Mouse (Mus musculus): ENCODE measurements around the gene Sap30l. TPM values are rescaled to one million over a fixed set of nuclear protein-coding genes. Genes with fewer than 3 reads are reported as not detected.

Gene Sap30l
- polyA plus RNA-seq, 1 experiment from 2014 or later, result 12.3 TPM

GRCm38 (mm10) chr11:57775868-57776267, 25.6 kb upstream of the Sap30l start:
- no peaks in the 10 kb centered on the region for H3K9me3 ChIP-seq
- 0 out of 2 replicates have a peak overlapping the region, but pooled peaks have one; percentile 7 for H3K27ac ChIP-seq (replicated peaks)
- WGBS, result 68% methylated on average over 6 of the region's 6 CpGs
- H3K4me3 ChIP-seq, result no peak overlapping the region
- H3K36me3 ChIP-seq (replicated peaks), result peaks cover 16% of the 10 kb centered on the region; the same call in 1 of the 2 replicates
- H3K27me3 ChIP-seq (replicated peaks; ENCODE audit: low read depth, poor library complexity, severe bottlenecking), result peaks cover 38% of the 10 kb centered on the region
- DNase-seq (ENCODE audit: low spot score), result no peak
- peaks cover 41% of the 10 kb centered on the region for H3K4me1 ChIP-seq

- no peaks in the 10 kb centered on the region for H3K9me3 ChIP-seq
- no peak for DNase-seq (ENCODE audit: low spot score)
- 98% methylated on average over 3 of the region's 3 CpGs for whole genome bisulfite sequencing
- H3K36me3 ChIP-seq (replicated peaks), result peaks cover 16% of the 10 kb centered on the region; the same call in 1 of the 2 replicates
- H3K4me3 ChIP-seq, result no peak overlapping the region
- peaks cover 41% of the 10 kb centered on the region for H3K4me1 ChIP-seq
- peaks cover 32% of the 10 kb centered on the region for H3K27me3 ChIP-seq (replicated peaks; ENCODE audit: low read depth, poor library complexity, severe bottlenecking)
- H3K27ac ChIP-seq (replicated peaks), result no peak overlapping the region
Observed at GRCm38 (mm10) chr11:57776546-57776945, 24.9 kb upstream of the Sap30l start.

GRCm38 (mm10) chr11:57778349-57778748, 23.1 kb upstream of the Sap30l start:
- H3K27me3 ChIP-seq (replicated peaks; ENCODE audit: low read depth, poor library complexity, severe bottlenecking), result peaks cover 15% of the 10 kb centered on the region
- DNase-seq (ENCODE audit: low spot score), result peak; percentile 76
- 17% methylated on average over 5 of the region's 5 CpGs for WGBS

GRCm38 (mm10) chr11:57779824-57780223, 21.6 kb upstream of the Sap30l start:
- WGBS, result 86% methylated on average over 14 of the region's 14 CpGs
- peaks cover 12% of the 10 kb centered on the region for H3K27me3 ChIP-seq (replicated peaks; ENCODE audit: low read depth, poor library complexity, severe bottlenecking)

More at GRCm38 (mm10) chr11:57778349-57778748, 23.1 kb upstream of the Sap30l start:
- Histone ChIP-seq H3K4me1 (peaks cover 35% of the 10 kb centered on the region), H3K4me3 (no peak overlapping the region), H3K9me3 (no peaks in the 10 kb centered on the region), H3K27ac (replicated peaks) (no peak overlapping the region), H3K36me3 (replicated peaks) (peaks cover 12% of the 10 kb centered on the region; the same call in 1 of the 2 replicates)

GRCm38 (mm10) chr11:57786616-57787418, 14.6 kb upstream of the Sap30l start:
- no peaks in the 10 kb centered on the region for H3K9me3 ChIP-seq
- WGBS, result 42% methylated on average over 18 of the region's 18 CpGs
- H3K27ac ChIP-seq (replicated peaks), result peak overlapping the region; percentile 70
- peaks cover 7% of the 10 kb centered on the region; the same call in 1 of the 2 replicates for H3K36me3 ChIP-seq (replicated peaks)
- H3K27me3 ChIP-seq (replicated peaks; ENCODE audit: low read depth, poor library complexity, severe bottlenecking), result no peaks in the 10 kb centered on the region
- DNase-seq (ENCODE audit: low spot score), result peak; percentile 54
- no peak overlapping the region for H3K4me3 ChIP-seq
- H3K4me1 ChIP-seq, result peaks cover 28% of the 10 kb centered on the region

More at GRCm38 (mm10) chr11:57779824-57780223, 21.6 kb upstream of the Sap30l start:
- DNase-seq (ENCODE audit: low spot score), result no peak
- H3K4me3 ChIP-seq, result no peak overlapping the region
- peaks cover 17% of the 10 kb centered on the region; the same call in 1 of the 2 replicates for H3K36me3 ChIP-seq (replicated peaks)
- H3K27ac ChIP-seq (replicated peaks), result no peak overlapping the region
- H3K9me3 ChIP-seq, result no peaks in the 10 kb centered on the region
- H3K4me1 ChIP-seq, result peaks cover 20% of the 10 kb centered on the region

- Histone ChIP-seq H3K9me3 (no peaks in the 10 kb centered on the region), H3K4me3 (no peak overlapping the region), H3K36me3 (replicated peaks) (peaks cover 6% of the 10 kb centered on the region; the same call in 1 of the 2 replicates), H3K4me1 (peaks cover 28% of the 10 kb centered on the region), H3K27ac (replicated peaks) (no peak overlapping the region), H3K27me3 (replicated peaks; ENCODE audit: low read depth, poor library complexity, severe bottlenecking) (no peaks in the 10 kb centered on the region)
- peak; percentile 47 for DNase-seq (ENCODE audit: low spot score)
- WGBS, result 33% methylated on average over 3 of the region's 3 CpGs
Observed at GRCm38 (mm10) chr11:57787913-57788312, 13.5 kb upstream of the Sap30l start.

DNA sequence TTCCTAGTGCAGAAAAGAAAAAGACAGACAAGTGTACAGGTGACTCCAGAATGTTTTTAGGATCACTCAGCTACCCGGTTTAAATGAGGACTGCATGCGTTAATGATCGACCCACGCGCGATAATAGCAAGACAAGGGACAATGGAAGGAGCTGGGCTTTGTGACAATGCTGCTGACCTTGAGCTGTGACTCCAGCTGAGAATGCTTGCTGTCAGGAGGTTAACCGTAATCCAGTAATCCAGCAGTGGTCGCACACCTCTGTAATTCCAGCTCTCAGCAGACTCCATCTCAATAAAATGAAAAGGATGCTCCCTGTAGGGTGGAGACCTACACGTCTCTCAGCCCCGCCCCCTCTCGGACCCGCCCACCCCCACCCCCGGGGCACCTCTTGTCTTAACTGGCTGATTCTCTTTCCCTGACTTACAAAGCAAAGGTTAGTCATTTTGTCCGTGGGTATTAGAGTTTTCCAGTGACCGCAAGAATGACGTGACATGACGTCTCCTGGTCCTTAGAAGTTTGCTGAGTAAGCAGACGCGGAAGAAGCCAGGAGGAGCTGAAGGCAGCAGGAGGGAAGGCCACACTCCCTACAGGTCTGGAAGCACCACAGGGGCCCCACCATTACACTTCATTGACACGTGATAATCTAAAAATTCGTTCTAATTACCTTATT, 10.4 kb upstream of the Sap30l start:
- no peak for DNase-seq (ENCODE audit: low spot score)
- WGBS, result 33% methylated on average over 21 of the region's 21 CpGs
- Histone ChIP-seq H3K27me3 (replicated peaks; ENCODE audit: low read depth, poor library complexity, severe bottlenecking) (no peaks in the 10 kb centered on the region), H3K4me3 (no peak overlapping the region), H3K4me1 (peaks cover 25% of the 10 kb centered on the region), H3K36me3 (replicated peaks) (no peaks in the 10 kb centered on the region), H3K9me3 (no peaks in the 10 kb centered on the region), H3K27ac (replicated peaks) (no peak overlapping the region)

- H3K36me3 ChIP-seq (replicated peaks), result no peaks in the 10 kb centered on the region
- peaks cover 10% of the 10 kb centered on the region for H3K4me1 ChIP-seq
- no peak overlapping the region for H3K27ac ChIP-seq (replicated peaks)
- H3K4me3 ChIP-seq, result no peak overlapping the region
- H3K27me3 ChIP-seq (replicated peaks; ENCODE audit: low read depth, poor library complexity, severe bottlenecking), result no peaks in the 10 kb centered on the region
- no peak for DNase-seq (ENCODE audit: low spot score)
- H3K9me3 ChIP-seq, result no peaks in the 10 kb centered on the region
- WGBS, result 62% methylated on average over 6 of the region's 6 CpGs
Observed at GRCm38 (mm10) chr11:57795086-57795485, 6.4 kb upstream of the Sap30l start.

GRCm38 (mm10) chr11:57797828-57798227, 3.6 kb upstream of the Sap30l start:
- Histone ChIP-seq H3K4me1 (peaks cover 21% of the 10 kb centered on the region), H3K27ac (replicated peaks) (no peak overlapping the region), H3K4me3 (no peak overlapping the region), H3K36me3 (replicated peaks) (no peaks in the 10 kb centered on the region), H3K9me3 (no peaks in the 10 kb centered on the region), H3K27me3 (replicated peaks; ENCODE audit: low read depth, poor library complexity, severe bottlenecking) (no peaks in the 10 kb centered on the region)
- no peak for DNase-seq (ENCODE audit: low spot score)
- WGBS, result 83% methylated on average over 9 of the region's 9 CpGs

DNA sequence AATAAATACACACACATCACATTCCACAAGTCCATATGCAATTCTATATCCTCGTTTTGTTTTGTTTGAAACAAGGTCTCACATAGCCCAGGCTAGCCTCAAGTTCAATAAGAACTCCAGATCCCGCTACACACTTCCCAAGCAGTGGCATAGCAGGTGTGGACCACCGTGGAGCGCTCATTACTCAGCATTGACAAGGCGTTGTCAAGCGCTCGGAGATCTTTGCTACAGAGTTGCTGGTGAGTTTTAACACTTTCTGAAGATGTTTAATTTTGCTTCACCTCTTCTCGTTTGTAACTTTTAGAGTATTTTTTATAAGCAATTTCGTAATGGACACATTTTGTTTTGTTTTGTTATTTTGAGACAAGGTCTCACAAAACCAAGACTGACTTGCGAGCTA, 2.0 kb upstream of the Sap30l start:
- WGBS, result 87% methylated on average over 10 of the region's 10 CpGs
- no peaks in the 10 kb centered on the region for H3K27me3 ChIP-seq (replicated peaks; ENCODE audit: low read depth, poor library complexity, severe bottlenecking)
- no peak overlapping the region for H3K4me3 ChIP-seq
- DNase-seq (ENCODE audit: low spot score), result no peak
- H3K36me3 ChIP-seq (replicated peaks), result no peaks in the 10 kb centered on the region
- no peaks in the 10 kb centered on the region for H3K9me3 ChIP-seq
- no peak overlapping the region for H3K27ac ChIP-seq (replicated peaks)
- peaks cover 31% of the 10 kb centered on the region for H3K4me1 ChIP-seq

GRCm38 (mm10) chr11:57800266-57800951, 1.0 kb upstream of the Sap30l start:
- no peak for DNase-seq (ENCODE audit: low spot score)
- Histone ChIP-seq H3K36me3 (replicated peaks) (0 out of 2 replicates have a peak, but pooled peaks cover 1% of the 10 kb centered on the region), H3K9me3 (no peaks in the 10 kb centered on the region), H3K27ac (replicated peaks) (peak overlapping the region; percentile 89), H3K27me3 (replicated peaks; ENCODE audit: low read depth, poor library complexity, severe bottlenecking) (no peaks in the 10 kb centered on the region), H3K4me3 (peak overlapping the region; percentile 95), H3K4me1 (peaks cover 27% of the 10 kb centered on the region)
- WGBS, result 15% methylated on average over 22 of the region's 22 CpGs

- H3K27me3 ChIP-seq (replicated peaks; ENCODE audit: low read depth, poor library complexity, severe bottlenecking), result no peaks in the 10 kb centered on the region
- no peaks in the 10 kb centered on the region for H3K9me3 ChIP-seq
- H3K4me3 ChIP-seq, result peak overlapping the region; percentile 95
- peaks cover 17% of the 10 kb centered on the region for H3K36me3 ChIP-seq (replicated peaks)
- H3K4me1 ChIP-seq, result peaks cover 30% of the 10 kb centered on the region
- DNase-seq (ENCODE audit: low spot score), result peak; percentile 70
- under 1% methylated on average over 85 of the region's 85 CpGs for WGBS
- peak overlapping the region; percentile 89 for H3K27ac ChIP-seq (replicated peaks)
Observed at GRCm38 (mm10) chr11:57801766-57802510, 501 bp downstream of the Sap30l start.
